Mouse (Mus musculus) forebrain, embryonic 13.5 days (tissue): ENCODE measurements at regions not wholly inside any gene's neighbourhood (a gene's known extent, or its start where the extent isn't known, plus 50 kb on each side); places are given as distances from the start of the nearest gene placed in this dataset.

ENCODE experiments used
- ATAC-seq: fragments of 200-750 bp; cut with Nextera tagmentation; 2 replicates; pipeline ENCODE4 v1.8.0; 2017
- H3K27ac ChIP-seq: fragments of 300-500 bp; sonication (generic); 2 replicates; pipeline ENCODE4 v1.5.1; 2015; ENCODE audit warnings: inconsistent platforms, mild to moderate bottlenecking, moderate library complexity
- H3K27me3 ChIP-seq: fragments of 300-500 bp; sonication (generic); 2 replicates; pipeline ENCODE4 v1.6.1; 2015; ENCODE audit warnings: mild to moderate bottlenecking, inconsistent platforms
- H3K36me3 ChIP-seq: fragments of 300-500 bp; sonication (generic); 2 replicates; pipeline ENCODE4 v1.6.1; 2015; ENCODE audit warnings: mild to moderate bottlenecking, inconsistent platforms; ENCODE audit not compliant: poor library complexity, severe bottlenecking
- H3K4me1 ChIP-seq: fragments of 300-500 bp; sonication (generic); 2 replicates; pipeline ENCODE4 v1.6.1; 2015; ENCODE audit warnings: inconsistent platforms
- H3K4me2 ChIP-seq: fragments of 300-500 bp; sonication (generic); 2 replicates; pipeline ENCODE4 v1.6.1; 2015; ENCODE audit warnings: inconsistent platforms, mild to moderate bottlenecking, moderate library complexity
- H3K4me3 ChIP-seq: fragments of 300-500 bp; sonication (generic); 2 replicates; pipeline ENCODE4 v1.5.1; 2015; ENCODE audit warnings: mild to moderate bottlenecking, inconsistent platforms
- H3K9ac ChIP-seq: fragments of 300-500 bp; sonication (generic); 2 replicates; pipeline ENCODE4 v1.6.1; 2015; ENCODE audit warnings: mild to moderate bottlenecking, inconsistent platforms
- H3K9me3 ChIP-seq: fragments of 300-500 bp; sonication (generic); replicated peaks from 2 replicates; pipeline ENCODE4 v1.6.1; 2016; ENCODE audit warnings: inconsistent platforms
- WGBS: fragments of 180-500 bp; shearing (Covaris S2); methylation state at CpG from one replicate; pipeline ENCODE4 v1.1.7; 2015; 5-methylcytosine and 5-hydroxymethylcytosine counted together

DNA sequence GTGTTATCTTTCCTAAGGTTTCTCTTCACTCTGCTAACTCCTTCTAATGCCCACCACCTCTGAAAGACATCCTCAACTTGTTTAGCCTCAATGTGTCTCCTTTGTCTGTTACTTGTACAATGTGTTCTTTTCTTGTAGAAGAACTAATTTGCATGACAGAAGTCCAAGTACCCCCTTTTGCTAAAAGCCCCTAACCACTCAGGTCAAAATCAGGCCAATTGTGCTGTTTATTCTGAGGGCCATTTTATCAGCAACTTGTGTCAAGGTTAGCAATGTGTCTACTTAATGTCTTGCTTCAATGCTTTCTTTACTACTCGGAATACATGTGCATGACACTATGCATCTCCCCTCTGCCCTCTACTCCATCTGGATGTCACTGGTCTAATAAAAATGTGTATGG, 107.3 kb upstream of the Paqr3 start:
- WGBS: 56% methylated on average over 1 of the region's 1 CpGs
- Histone ChIP-seq H3K9me3 (no peaks in the 10 kb centered on the region), H3K4me3 (no peak overlapping the region), H3K27ac (no peak overlapping the region), H3K4me1 (peaks cover 13% of the 10 kb centered on the region), H3K9ac (no peak overlapping the region), H3K27me3 (no peaks in the 10 kb centered on the region), H3K4me2 (no peak overlapping the region), H3K36me3 (no peaks in the 10 kb centered on the region)
- ATAC-seq: no peak

DNA sequence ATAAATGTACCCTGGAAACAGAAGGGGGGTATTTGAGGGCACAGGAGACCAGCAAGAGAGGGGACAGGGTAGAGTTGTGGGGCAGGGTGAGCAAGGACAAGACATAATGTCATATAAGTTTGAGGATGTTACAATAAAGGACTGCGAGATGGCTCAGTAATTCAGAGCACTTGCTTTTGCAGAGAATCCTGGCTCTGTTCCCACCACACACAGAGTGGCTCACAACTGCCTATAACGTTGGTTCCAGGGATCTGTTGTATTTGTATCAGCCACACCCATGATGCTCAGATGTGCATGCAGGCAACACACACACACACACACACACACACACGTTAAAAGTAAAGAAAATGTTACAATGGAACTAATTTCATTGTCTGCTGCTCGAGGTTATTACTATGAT, 94.2 kb upstream of the Paqr3 start:
- Histone ChIP-seq H3K9me3 (no peaks in the 10 kb centered on the region), H3K9ac (no peak overlapping the region), H3K4me2 (no peak overlapping the region), H3K36me3 (no peaks in the 10 kb centered on the region), H3K4me1 (peaks cover 8% of the 10 kb centered on the region; the same call in 1 of the 2 replicates), H3K4me3 (no peak overlapping the region), H3K27me3 (no peaks in the 10 kb centered on the region), H3K27ac (no peak overlapping the region)
- 77% methylated on average over 4 of the region's 4 CpGs for WGBS
- no peak for ATAC-seq

DNA sequence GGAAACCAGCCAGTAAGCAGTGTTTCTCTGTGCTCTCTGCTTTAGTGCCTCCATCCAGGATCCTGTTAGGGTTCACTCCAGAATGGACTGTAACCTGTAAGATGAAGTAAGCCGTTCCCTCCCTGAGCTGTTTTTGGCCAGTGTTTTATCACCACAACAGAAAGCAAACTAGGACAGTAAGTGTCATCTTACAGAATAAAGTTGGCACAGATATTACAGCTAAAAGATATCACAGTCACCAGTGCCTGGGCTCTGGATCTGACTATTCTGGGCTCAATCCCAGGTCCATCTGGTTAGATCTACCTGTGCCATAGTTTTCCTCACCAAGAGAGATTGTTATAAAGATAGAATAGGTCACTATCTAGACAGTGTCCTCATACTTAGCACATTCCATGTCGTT, 92.9 kb upstream of the Paqr3 start:
- Histone ChIP-seq H3K36me3 (no peaks in the 10 kb centered on the region), H3K4me2 (no peak overlapping the region), H3K27ac (no peak overlapping the region), H3K9ac (no peak overlapping the region), H3K27me3 (no peaks in the 10 kb centered on the region), H3K9me3 (no peaks in the 10 kb centered on the region), H3K4me3 (no peak overlapping the region), H3K4me1 (peaks cover 13% of the 10 kb centered on the region)
- ATAC-seq: no peak
- 77% methylated on average over 2 of the region's 2 CpGs for WGBS

DNA sequence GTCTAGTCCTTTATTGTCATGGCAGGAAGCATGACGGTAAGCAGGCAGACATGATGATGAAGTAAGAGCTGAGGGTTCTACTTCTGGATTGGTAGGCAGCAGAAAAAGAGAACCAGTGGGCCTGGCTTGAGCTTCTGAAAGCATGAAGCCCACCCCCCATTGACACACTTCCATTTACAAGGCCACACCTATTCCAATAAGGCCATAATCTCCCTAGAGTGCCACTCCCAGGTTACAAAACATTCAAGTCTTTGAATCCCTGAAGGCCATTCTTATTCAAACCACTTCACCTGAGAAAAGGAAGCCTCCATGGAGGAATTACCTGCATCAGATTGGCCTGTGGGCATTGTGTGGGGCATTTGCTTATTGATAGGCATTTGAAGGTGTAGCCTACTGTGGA, 92.2 kb upstream of the Paqr3 start:
- H3K27ac ChIP-seq: no peak overlapping the region
- H3K36me3 ChIP-seq: no peaks in the 10 kb centered on the region
- no peak overlapping the region for H3K4me2 ChIP-seq
- ATAC-seq: no peak
- no peak overlapping the region for H3K9ac ChIP-seq
- H3K4me1 ChIP-seq: peaks cover 13% of the 10 kb centered on the region
- no peak overlapping the region for H3K4me3 ChIP-seq
- no peaks in the 10 kb centered on the region for H3K27me3 ChIP-seq
- WGBS: 97% methylated on average over 1 of the region's 1 CpGs
- H3K9me3 ChIP-seq: no peaks in the 10 kb centered on the region

DNA sequence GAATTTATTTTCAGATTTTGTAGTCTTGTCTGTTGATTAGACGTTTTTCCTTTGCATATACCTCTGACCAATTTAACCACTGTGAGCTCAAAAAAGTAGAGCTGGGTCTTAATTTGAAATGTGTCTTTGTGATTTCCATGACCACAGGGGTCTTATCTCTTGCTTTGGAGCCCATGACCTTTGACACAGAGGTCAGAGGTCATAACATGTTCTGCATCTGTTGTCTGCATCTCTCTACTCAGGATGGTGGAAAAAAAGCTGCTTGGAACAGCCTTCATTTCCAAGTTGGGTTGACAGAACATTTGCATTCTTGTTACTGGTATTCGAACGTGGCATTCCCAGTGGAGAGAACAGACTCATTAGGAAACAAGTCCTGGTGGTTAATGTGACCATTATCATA, 91.2 kb upstream of the Paqr3 start:
- no peak overlapping the region for H3K4me2 ChIP-seq
- ATAC-seq: no peak
- H3K27me3 ChIP-seq: no peaks in the 10 kb centered on the region
- H3K27ac ChIP-seq: no peak overlapping the region
- peaks cover 13% of the 10 kb centered on the region for H3K4me1 ChIP-seq
- 40% methylated on average over 3 of the region's 3 CpGs for WGBS
- no peak overlapping the region for H3K9ac ChIP-seq
- H3K4me3 ChIP-seq: no peak overlapping the region
- H3K36me3 ChIP-seq: no peaks in the 10 kb centered on the region
- no peaks in the 10 kb centered on the region for H3K9me3 ChIP-seq

DNA sequence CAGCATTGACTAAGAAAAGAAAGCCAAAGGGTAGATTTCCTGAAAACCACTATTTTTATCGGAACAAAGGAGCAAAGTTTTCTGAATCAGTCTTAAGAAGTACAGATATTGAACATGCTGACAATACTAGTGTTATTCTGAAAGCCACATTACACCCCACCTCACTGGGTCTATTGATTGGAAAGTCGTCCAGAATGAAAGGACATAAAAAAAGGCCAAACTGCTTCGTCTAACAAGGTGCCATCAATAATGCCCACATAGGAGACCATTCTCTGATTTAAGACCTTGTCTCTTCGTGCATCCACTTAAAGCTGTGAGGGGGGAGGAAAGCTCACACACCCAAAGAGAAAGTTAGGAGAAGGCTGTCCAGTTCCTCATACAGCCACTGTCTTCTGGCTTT, 89.3 kb upstream of the Paqr3 start:
- H3K36me3 ChIP-seq: no peaks in the 10 kb centered on the region
- ATAC-seq: no peak
- H3K9me3 ChIP-seq: no peaks in the 10 kb centered on the region
- H3K27me3 ChIP-seq: no peaks in the 10 kb centered on the region
- 4% methylated on average over 4 of the region's 4 CpGs for WGBS
- H3K4me1 ChIP-seq: peaks cover 13% of the 10 kb centered on the region
- no peak overlapping the region for H3K4me3 ChIP-seq
- no peak overlapping the region for H3K27ac ChIP-seq
- no peak overlapping the region for H3K4me2 ChIP-seq
- H3K9ac ChIP-seq: no peak overlapping the region

DNA sequence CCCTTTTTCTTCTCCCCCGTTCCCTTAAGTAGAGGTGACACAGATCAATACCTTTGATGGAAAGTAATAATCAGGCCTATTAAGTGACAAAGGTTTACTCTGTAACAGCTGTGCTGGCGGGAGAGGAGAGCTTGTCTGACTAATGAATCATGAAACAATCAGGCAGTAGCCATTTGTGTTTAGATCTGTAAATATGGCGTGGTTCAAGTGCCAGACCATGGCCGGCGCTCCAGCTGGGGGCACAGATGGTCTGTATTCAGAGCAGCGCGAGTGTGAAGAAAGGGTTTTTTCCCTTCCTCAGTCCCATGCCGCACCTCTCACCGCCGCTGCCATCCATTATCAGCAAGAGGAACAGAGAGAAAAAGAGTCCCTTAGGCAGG, 83.9 kb upstream of the Paqr3 start:
- Histone ChIP-seq H3K9me3 (no peaks in the 10 kb centered on the region), H3K27me3 (no peaks in the 10 kb centered on the region), H3K27ac (peak overlapping the region; percentile 79), H3K9ac (no peak overlapping the region), H3K4me2 (0 out of 2 replicates have a peak overlapping the region, but pooled peaks have one; percentile 11), H3K4me3 (no peak overlapping the region), H3K4me1 (peaks cover 19% of the 10 kb centered on the region), H3K36me3 (no peaks in the 10 kb centered on the region)
- 33% methylated on average over 10 of the region's 10 CpGs for WGBS
- ATAC-seq: peak; percentile 89

DNA sequence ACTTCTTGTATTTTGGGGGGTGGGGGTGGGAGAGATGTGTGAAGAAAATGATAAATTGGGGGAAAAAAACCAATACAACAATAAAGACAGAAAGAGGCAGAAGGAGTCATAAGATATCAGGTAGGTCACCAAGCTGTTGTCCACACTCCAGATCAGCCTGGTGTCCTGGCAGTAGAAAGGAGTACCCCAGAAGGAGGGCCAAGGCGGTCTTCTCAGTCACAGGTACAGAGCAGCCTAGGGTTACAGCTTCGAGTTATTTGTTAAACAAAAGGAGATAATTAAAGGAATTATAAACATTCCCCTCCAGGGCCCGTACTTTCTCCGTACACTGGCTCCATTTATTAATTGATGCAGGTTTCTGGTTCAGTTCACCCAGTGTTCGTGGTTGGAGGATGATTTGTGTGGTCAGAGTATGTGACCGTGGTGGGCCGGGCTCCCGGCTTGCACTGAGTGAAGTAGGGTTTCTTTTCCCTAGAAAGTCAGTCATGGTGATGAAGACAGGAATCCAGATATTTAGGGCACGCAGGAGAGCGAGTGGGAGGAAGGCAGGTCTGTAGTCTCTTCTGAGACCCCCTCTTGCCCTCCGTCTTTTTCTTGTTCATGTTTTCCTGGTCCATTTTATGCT, 83.4 kb upstream of the Paqr3 start:
- 43% methylated on average over 11 of the region's 11 CpGs for WGBS
- ATAC-seq: peak; percentile 60
- Histone ChIP-seq H3K27me3 (no peaks in the 10 kb centered on the region), H3K36me3 (no peaks in the 10 kb centered on the region), H3K4me3 (no peak overlapping the region), H3K9me3 (no peaks in the 10 kb centered on the region), H3K4me1 (peaks cover 18% of the 10 kb centered on the region), H3K4me2 (0 out of 2 replicates have a peak overlapping the region, but pooled peaks have one; percentile 11), H3K27ac (peak overlapping the region; percentile 79), H3K9ac (no peak overlapping the region)

DNA sequence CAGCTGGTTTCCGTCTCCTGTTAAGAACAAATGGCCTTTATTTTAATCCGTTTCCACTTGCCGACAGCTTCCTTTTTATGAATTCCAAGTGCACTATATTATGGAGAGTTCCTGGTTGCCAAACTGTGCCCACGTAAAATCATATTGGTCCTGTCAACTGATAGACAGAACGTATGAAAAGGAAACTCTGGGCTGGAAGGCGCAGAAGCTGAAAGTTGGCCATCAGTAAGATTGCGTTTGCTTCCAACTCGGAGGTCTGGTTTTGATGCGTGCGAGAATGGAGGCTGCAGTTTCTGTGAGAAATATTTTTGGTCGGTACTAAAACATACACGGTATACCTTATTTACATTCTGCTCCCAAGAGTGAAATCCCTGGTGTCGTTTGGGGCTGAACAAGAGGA, 81.3 kb upstream of the Paqr3 start:
- WGBS: 78% methylated on average over 13 of the region's 13 CpGs
- H3K9me3 ChIP-seq: no peaks in the 10 kb centered on the region
- H3K9ac ChIP-seq: no peak overlapping the region
- no peaks in the 10 kb centered on the region for H3K36me3 ChIP-seq
- H3K4me3 ChIP-seq: no peak overlapping the region
- no peaks in the 10 kb centered on the region for H3K27me3 ChIP-seq
- no peak overlapping the region for H3K27ac ChIP-seq
- H3K4me1 ChIP-seq: peaks cover 18% of the 10 kb centered on the region
- no peak for ATAC-seq
- H3K4me2 ChIP-seq: no peak overlapping the region

DNA sequence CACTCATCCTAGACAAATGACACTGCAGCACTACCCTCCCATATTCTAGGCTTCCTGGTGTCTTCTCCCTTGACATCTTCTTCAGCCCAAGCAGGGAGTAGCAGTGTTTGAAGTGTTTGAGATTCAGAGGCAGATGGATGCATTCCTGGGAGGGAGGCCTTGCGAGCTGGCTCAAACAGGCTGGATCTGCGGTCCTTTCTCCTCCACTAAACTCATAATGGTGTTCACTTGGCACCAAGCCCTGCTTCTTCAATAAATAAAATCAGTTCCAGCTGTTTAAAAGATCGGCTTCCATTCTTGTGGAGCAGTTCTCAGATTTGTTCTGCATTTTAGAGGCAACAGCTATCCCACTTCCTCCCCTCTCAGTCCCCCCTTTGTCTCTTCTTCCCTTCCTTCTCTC, 79.3 kb upstream of the Paqr3 start:
- H3K4me2 ChIP-seq: no peak overlapping the region
- no peak overlapping the region for H3K27ac ChIP-seq
- H3K27me3 ChIP-seq: no peaks in the 10 kb centered on the region
- H3K36me3 ChIP-seq: no peaks in the 10 kb centered on the region
- no peak overlapping the region for H3K4me3 ChIP-seq
- H3K9ac ChIP-seq: no peak overlapping the region
- no peak for ATAC-seq
- H3K4me1 ChIP-seq: peaks cover 18% of the 10 kb centered on the region
- 61% methylated on average over 3 of the region's 3 CpGs for WGBS
- H3K9me3 ChIP-seq: no peaks in the 10 kb centered on the region

DNA sequence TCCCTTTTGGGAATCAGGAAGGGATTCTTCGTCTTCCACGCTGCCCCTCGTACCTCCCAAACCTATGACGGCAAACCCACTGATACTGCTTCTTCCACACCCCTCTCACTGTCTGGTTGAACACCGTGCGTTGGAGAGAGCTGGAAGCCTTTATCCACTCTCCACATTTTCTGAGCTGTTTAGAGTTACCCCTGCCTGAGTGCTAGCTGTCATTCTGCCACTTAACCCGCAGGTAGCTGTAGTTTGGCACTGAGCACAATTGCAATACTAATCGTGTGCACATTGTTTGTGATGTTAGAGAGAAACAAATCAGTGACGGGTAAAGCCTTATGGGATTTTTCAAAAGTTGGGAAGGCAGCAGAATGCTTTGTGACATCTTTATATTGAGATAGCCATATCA, 73.1 kb upstream of the Paqr3 start:
- Histone ChIP-seq H3K9ac (no peak overlapping the region), H3K4me2 (no peak overlapping the region), H3K27me3 (no peaks in the 10 kb centered on the region), H3K36me3 (no peaks in the 10 kb centered on the region), H3K4me3 (no peak overlapping the region), H3K4me1 (no peaks in the 10 kb centered on the region), H3K9me3 (no peaks in the 10 kb centered on the region), H3K27ac (no peak overlapping the region)
- no peak for ATAC-seq
- WGBS: 84% methylated on average over 9 of the region's 9 CpGs

DNA sequence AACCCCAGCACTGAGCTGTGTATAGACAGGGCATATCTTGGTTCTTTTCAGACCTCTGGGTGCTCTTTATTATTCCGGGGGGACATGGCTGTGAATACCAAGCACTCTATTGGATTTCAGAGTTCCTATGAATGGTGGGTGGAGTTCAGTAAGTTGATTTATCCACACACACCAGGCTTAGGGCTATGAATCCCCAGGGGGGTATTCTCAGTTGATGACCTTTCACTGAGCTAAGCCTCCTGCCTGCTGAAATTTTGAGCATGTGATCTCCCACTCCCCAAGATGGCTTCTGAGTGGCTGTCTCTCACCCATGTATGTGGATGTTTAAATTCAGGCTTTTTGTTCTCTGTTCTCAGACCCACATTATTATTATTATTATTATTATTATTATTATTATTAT, 69.9 kb upstream of the Paqr3 start:
- Histone ChIP-seq H3K36me3 (no peaks in the 10 kb centered on the region), H3K9ac (no peak overlapping the region), H3K27me3 (no peaks in the 10 kb centered on the region), H3K4me2 (no peak overlapping the region), H3K27ac (no peak overlapping the region), H3K4me1 (no peaks in the 10 kb centered on the region), H3K4me3 (no peak overlapping the region), H3K9me3 (no peaks in the 10 kb centered on the region)
- WGBS: 19% methylated on average over 1 of the region's 1 CpGs
- no peak for ATAC-seq

DNA sequence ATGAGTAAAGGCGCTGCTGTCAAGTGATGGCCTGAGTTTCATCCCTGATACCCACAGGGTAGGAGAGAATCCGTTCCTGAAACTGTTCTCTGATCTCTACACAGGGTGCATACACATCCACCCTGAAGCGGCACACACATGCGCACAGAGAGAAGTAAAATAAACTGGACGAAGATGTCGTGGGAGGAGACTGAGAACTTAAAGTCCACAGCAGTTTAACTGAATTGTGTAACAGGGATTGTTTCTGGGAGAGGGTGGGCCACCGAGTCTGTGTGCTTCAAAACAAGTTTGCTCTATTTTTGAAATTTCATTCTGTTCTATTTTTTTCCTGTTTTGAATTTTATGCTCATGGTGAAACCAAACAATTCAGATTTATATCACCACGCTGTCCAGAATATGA, 63.0 kb upstream of the Paqr3 start:
- WGBS: 90% methylated on average over 8 of the region's 8 CpGs
- no peak for ATAC-seq
- Histone ChIP-seq H3K9ac (no peak overlapping the region), H3K9me3 (no peaks in the 10 kb centered on the region), H3K27ac (no peak overlapping the region), H3K4me2 (no peak overlapping the region), H3K27me3 (no peaks in the 10 kb centered on the region), H3K4me1 (no peaks in the 10 kb centered on the region), H3K4me3 (no peak overlapping the region), H3K36me3 (no peaks in the 10 kb centered on the region)
